Mouse (Mus musculus) lung, embryonic 16.5 days (tissue): Measurements from ENCODE around the gene Degs2. TPM values are rescaled to one million over a fixed set of nuclear protein-coding genes. Genes with fewer than 3 reads are reported as not detected.

Source experiments
- ATAC-seq: fragments of 200-750 bp; cut with Nextera tagmentation; 2 replicates; pipeline ENCODE4 v1.8.0; 2017; ENCODE audit warnings: low read depth, mild to moderate bottlenecking, moderate library complexity
- H3K27ac ChIP-seq: fragments of 300-500 bp; sonication (generic); 2 replicates; pipeline ENCODE4 v1.5.1; 2014; ENCODE audit warnings: mild to moderate bottlenecking, control low read depth, low read length
- H3K27me3 ChIP-seq: fragments of 300-500 bp; sonication (generic); 2 replicates; pipeline ENCODE4 v1.6.1; 2014; ENCODE audit warnings: low read depth, low read length, mixed read lengths; ENCODE audit not compliant: control insufficient read depth, insufficient read depth
- H3K36me3 ChIP-seq: fragments of 300-500 bp; sonication (generic); 2 replicates; pipeline ENCODE4 v1.6.1; 2014; ENCODE audit warnings: low read length; ENCODE audit not compliant: control insufficient read depth, insufficient read depth
- H3K4me1 ChIP-seq: fragments of 300-500 bp; sonication (generic); replicated peaks from 2 replicates; pipeline ENCODE4 v1.6.1; 2014; ENCODE audit warnings: low read length, mixed read lengths; ENCODE audit not compliant: control insufficient read depth, insufficient read depth
- H3K4me2 ChIP-seq: fragments of 300-500 bp; sonication (generic); 2 replicates; pipeline ENCODE4 v1.6.1; 2014; ENCODE audit warnings: low read depth, low read length, control low read depth
- H3K4me3 ChIP-seq: fragments of 300-500 bp; sonication (generic); 2 replicates; pipeline ENCODE4 v1.5.1; 2014; ENCODE audit warnings: mild to moderate bottlenecking, low read length, control low read depth
- H3K9ac ChIP-seq: fragments of 300-500 bp; sonication (generic); 2 replicates; pipeline ENCODE4 v1.6.1; 2014; ENCODE audit warnings: low read length, control low read depth
- H3K9me3 ChIP-seq: fragments of 300-500 bp; sonication (generic); 2 replicates; pipeline ENCODE4 v1.6.1; 2016; ENCODE audit warnings: low read length; ENCODE audit not compliant: control insufficient read depth
- WGBS: fragments of 180-500 bp; shearing (Covaris S2); extraction: QIAGEN DNeasy Blood & Tissue Kit; methylation state at CpG from one replicate; pipeline ENCODE4 v1.1.7; 2014; 5-methylcytosine and 5-hydroxymethylcytosine counted together
- microRNA counts: library from miRNA; unstranded; fragments of <30 nt; microRNA quantifications from one replicate; lab custom pipeline; 2016
- microRNA-seq: library from miRNA; unstranded; fragments of <30 nt; microRNA quantifications from one replicate; pipeline ENCODE4, GENCODE M21; 2016
- polyA plus RNA-seq: library from polyadenylated mRNA; unstranded; fragments of >200 nt; fragmentation: Nextera tagmentation; extraction: Ambion mirVana; gene quantifications from 2 replicates; pipeline ENCODE4 v1.2.1, GENCODE M21; 2015

Degs2 gene
- polyA plus RNA-seq, 1 experiment from 2014 or later, result 1.1 TPM

GRCm38 (mm10) chr12:108629556-108629955 is 72.6 kb downstream of the Degs2 start:
- Histone ChIP-seq H3K27ac (no peak overlapping the region), H3K9me3 (no peaks in the 10 kb centered on the region), H3K36me3 (no peaks in the 10 kb centered on the region), H3K9ac (no peak overlapping the region), H3K4me1 (peaks cover 20% of the 10 kb centered on the region), H3K4me2 (no peak overlapping the region), H3K4me3 (no peak overlapping the region), H3K27me3 (no peaks in the 10 kb centered on the region)
- ATAC-seq, result no peak
- 100% methylated on average over 1 of the region's 1 CpGs for WGBS

MicroRNAs encoded within 50 kb of the gene (microRNA counts, 519-probe panel; counts per million panel counts)
- microRNA mmu-miR-342-3p (lab: Ali Mortazavi, UCI), result 3,874 counts per million, percentile 78 among the panel's probes with 10 or more counts
- 1,502 counts per million, percentile 20 among the panel's probes with 10 or more counts for microRNA mmu-miR-342-5p (lab: Ali Mortazavi, UCI)

Small RNA genes lying within 50 kb of the gene (microRNA-seq; reads per million reads assigned to microRNA genes)
- not detected for gene Gm23872
- gene Mir342, result 3,488 reads per million, percentile 87 among the genes with 10 or more reads in this experiment

Other genes with a start within 250 kb of the Degs2 start
- 41.6 and 44.6 TPM in 2 replicates for gene Evl, start 147.6 kb downstream of the Degs2 start, polyA plus RNA-seq
- gene Yy1, start 90.7 kb upstream of the Degs2 start, polyA plus RNA-seq, result 14.6 and 14.9 TPM in 2 replicates
- 7.5 and 7.8 TPM in 2 replicates for gene Slc25a29, start 133.6 kb upstream of the Degs2 start, polyA plus RNA-seq
- 9.3 and 9.5 TPM in 2 replicates for gene Slc25a47, start 133.7 kb upstream of the Degs2 start, polyA plus RNA-seq
- gene Wdr25, start 191.3 kb upstream of the Degs2 start, polyA plus RNA-seq, result 7.7 and 10.9 TPM in 2 replicates
- 77.0 and 77.8 TPM in 2 replicates for gene Wars, start 191.9 kb upstream of the Degs2 start, polyA plus RNA-seq